Mouse (Mus musculus): ENCODE measurements around the gene Zdhhc25. TPM values are rescaled to one million over a fixed set of nuclear protein-coding genes. Genes with fewer than 3 reads are reported as not detected.

Gene Zdhhc25
- polyA plus RNA-seq (2015; fragmentation: Nextera tagmentation; extraction: Ambion mirVana) = not detected in 2 replicates

DNA sequence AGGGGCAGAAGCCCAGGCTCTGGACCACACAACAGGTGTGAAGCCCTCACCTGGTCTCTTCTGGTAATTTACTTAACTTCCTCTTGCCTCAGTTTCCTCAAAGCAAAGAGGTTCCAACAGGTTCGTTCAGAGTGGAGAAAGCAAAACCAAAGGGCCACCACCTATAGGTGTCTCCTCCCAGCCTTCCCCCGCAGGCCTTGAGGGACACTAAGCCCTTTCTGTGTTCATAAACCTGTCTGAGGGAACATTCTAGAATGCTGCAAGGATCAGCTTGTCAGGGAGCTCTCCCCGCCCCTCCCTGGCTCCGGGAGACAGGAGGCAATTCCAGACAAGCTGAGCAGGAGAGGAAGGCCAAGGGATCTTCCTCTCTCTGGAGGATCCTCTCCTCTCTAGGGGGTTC, at the start of gene Zdhhc25:
Gene Zdhhc25 (plus strand): TSS at position 301 of the 400 bp plus-strand sequence.
- Histone ChIP-seq H3K36me3 (ENCODE audit: control insufficient read depth, insufficient read depth) (no peaks in the 10 kb centered on the region), H3K27ac (ENCODE audit: low read length) (no peak within 1 kb of the TSS), H3K4me1 (ENCODE audit: control insufficient read depth, insufficient read depth, low read length) (no peaks in the 10 kb centered on the region), H3K9ac (ENCODE audit: low read length) (no peak within 1 kb of the TSS), H3K27me3 (ENCODE audit: control insufficient read depth, insufficient read depth, low read length) (no peaks in the 10 kb centered on the region), H3K4me3 (ENCODE audit: low read length) (no peak within 1 kb of the TSS), H3K4me2 (ENCODE audit: low read depth, low read length) (no peak within 1 kb of the TSS), H3K9me3 (replicated peaks; ENCODE audit: control insufficient read depth, low read length) (no peaks in the 10 kb centered on the region; the same call in 1 of the 2 replicates)
- no peak for ATAC-seq (replicated peaks; ENCODE audit: extremely low read depth, insufficient read depth, low FRiP score)
- 78% methylated on average over 4 of the region's 4 CpGs for WGBS

DNA sequence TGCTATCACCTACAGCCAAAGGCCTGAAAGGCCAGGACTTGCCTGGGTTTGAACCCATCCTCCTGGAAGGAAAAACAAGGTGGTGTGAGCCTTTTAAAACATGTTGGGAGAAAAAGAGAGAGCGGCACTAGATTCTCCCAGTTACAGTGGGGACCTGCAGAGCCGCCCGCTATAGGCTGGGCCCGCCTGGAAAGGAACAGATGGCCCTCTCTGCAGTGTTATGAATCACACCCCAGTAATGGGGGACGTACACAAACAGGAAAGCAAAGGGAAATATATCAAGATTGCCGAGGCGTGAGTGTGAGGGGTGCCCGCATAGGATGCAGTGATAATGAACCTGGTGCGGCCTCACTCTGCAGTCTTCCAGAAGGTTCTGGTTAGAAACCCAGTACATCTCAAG, 47.2 kb upstream of the Zdhhc25 start:
- WGBS = 83% methylated on average over 9 of the region's 9 CpGs
- no peaks in the 10 kb centered on the region for H3K36me3 ChIP-seq (ENCODE audit: control insufficient read depth, insufficient read depth)
- no peaks in the 10 kb centered on the region for H3K9me3 ChIP-seq (replicated peaks; ENCODE audit: control insufficient read depth, low read length)
- H3K9ac ChIP-seq (ENCODE audit: low read length) = no peak overlapping the region
- H3K4me2 ChIP-seq (ENCODE audit: low read depth, low read length) = no peak overlapping the region
- no peaks in the 10 kb centered on the region for H3K27me3 ChIP-seq (ENCODE audit: control insufficient read depth, insufficient read depth, low read length)
- H3K27ac ChIP-seq (ENCODE audit: low read length) = no peak overlapping the region
- H3K4me1 ChIP-seq (ENCODE audit: control insufficient read depth, insufficient read depth, low read length) = no peaks in the 10 kb centered on the region
- no peak overlapping the region for H3K4me3 ChIP-seq (ENCODE audit: low read length)
- no peak for ATAC-seq (replicated peaks; ENCODE audit: extremely low read depth, insufficient read depth, low FRiP score)

DNA sequence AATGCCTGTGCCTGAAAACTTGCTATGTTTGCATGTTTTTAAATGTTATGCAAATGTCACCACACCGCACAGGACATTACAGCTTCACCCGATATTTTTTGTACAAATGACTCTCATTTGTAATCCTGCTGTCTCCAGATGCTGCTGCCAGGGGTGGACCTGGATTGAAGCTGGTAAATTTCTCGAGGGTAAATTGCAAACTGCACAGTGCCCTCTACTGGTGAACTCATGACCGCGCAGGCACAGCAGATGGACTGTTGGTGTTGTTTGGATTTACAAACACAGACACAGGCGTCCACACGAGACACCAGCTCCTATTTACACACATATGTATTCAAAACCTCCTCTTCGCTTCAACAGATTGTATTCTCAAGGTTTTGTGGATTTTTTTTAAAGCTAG, 44.6 kb upstream of the Zdhhc25 start:
- Histone ChIP-seq H3K36me3 (ENCODE audit: control insufficient read depth, insufficient read depth) (no peaks in the 10 kb centered on the region), H3K9me3 (replicated peaks; ENCODE audit: control insufficient read depth, low read length) (no peaks in the 10 kb centered on the region), H3K27me3 (ENCODE audit: control insufficient read depth, insufficient read depth, low read length) (peaks cover under 1% of the 10 kb centered on the region; the same call in 1 of the 2 replicates), H3K4me1 (ENCODE audit: control insufficient read depth, insufficient read depth, low read length) (no peaks in the 10 kb centered on the region), H3K9ac (ENCODE audit: low read length) (no peak overlapping the region), H3K4me3 (ENCODE audit: low read length) (no peak overlapping the region), H3K4me2 (ENCODE audit: low read depth, low read length) (no peak overlapping the region), H3K27ac (ENCODE audit: low read length) (no peak overlapping the region)
- no peak for ATAC-seq (replicated peaks; ENCODE audit: extremely low read depth, insufficient read depth, low FRiP score)
- WGBS = 22% methylated on average over 8 of the region's 8 CpGs

DNA sequence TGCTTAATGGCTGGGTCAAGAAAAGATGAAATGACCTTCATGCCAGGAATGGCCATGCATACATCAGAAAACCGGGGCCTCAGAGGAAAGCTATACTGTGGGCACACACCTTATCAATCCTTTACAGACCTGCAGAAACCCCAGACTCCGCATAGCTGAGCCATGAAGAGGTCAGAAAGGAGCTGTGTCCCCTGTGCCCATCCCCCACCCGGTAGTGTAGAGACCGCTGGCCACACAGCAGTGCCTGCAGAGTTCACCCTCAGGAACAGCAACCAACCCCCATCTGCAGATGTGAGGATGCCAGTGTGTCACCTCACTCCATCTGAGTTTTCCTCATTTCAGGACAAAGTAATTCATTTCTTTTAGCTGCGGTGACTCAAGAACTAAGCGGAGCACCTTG, 39.5 kb upstream of the Zdhhc25 start:
- H3K4me2 ChIP-seq (ENCODE audit: low read depth, low read length) = no peak overlapping the region
- no peaks in the 10 kb centered on the region for H3K4me1 ChIP-seq (ENCODE audit: control insufficient read depth, insufficient read depth, low read length)
- no peaks in the 10 kb centered on the region for H3K9me3 ChIP-seq (replicated peaks; ENCODE audit: control insufficient read depth, low read length)
- 29% methylated on average over 6 of the region's 6 CpGs for WGBS
- H3K27me3 ChIP-seq (ENCODE audit: control insufficient read depth, insufficient read depth, low read length) = peaks cover 5% of the 10 kb centered on the region
- no peak overlapping the region for H3K27ac ChIP-seq (ENCODE audit: low read length)
- no peak overlapping the region for H3K4me3 ChIP-seq (ENCODE audit: low read length)
- no peaks in the 10 kb centered on the region for H3K36me3 ChIP-seq (ENCODE audit: control insufficient read depth, insufficient read depth)
- no peak for ATAC-seq (replicated peaks; ENCODE audit: extremely low read depth, insufficient read depth, low FRiP score)
- H3K9ac ChIP-seq (ENCODE audit: low read length) = no peak overlapping the region

DNA sequence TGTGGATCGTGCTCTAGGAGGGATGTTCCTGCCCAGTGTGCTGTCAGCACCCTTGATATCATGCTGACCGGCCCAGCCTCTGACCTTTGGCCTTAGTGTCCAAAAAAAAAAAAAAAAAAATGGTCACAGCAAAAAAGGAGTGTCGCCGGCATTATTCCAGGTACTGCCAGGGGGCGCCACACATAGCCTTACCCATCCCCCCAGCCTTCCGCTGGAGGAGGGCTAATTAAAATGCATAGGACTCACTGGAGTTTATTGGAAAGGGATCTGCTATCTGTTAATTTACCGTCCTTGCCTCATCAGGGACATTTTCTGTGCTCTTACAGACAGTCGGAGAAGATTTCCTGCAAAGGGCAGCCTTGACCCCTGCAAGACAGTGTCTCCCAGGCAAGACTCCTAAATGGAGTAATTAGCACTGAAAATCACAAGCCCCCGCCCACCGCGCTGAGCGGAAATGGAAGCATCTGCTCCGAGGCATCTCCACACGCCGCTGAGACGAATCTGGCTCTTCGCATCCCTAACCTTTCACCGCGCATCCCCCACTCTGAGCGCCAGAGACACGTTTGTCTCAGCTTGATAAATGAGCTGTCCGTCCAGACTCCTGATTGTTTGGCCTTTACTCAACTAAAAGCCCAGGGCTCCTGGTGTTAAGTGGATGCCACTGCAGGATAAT, 38.9 kb upstream of the Zdhhc25 start:
- ATAC-seq (replicated peaks; ENCODE audit: extremely low read depth, insufficient read depth, low FRiP score) = no peak
- WGBS = 6% methylated on average over 22 of the region's 22 CpGs
- Histone ChIP-seq H3K4me3 (ENCODE audit: low read length) (no peak overlapping the region), H3K27ac (ENCODE audit: low read length) (no peak overlapping the region), H3K9ac (ENCODE audit: low read length) (no peak overlapping the region), H3K4me2 (ENCODE audit: low read depth, low read length) (no peak overlapping the region), H3K4me1 (ENCODE audit: control insufficient read depth, insufficient read depth, low read length) (no peaks in the 10 kb centered on the region), H3K27me3 (ENCODE audit: control insufficient read depth, insufficient read depth, low read length) (peaks cover 5% of the 10 kb centered on the region), H3K36me3 (ENCODE audit: control insufficient read depth, insufficient read depth) (no peaks in the 10 kb centered on the region), H3K9me3 (replicated peaks; ENCODE audit: control insufficient read depth, low read length) (no peaks in the 10 kb centered on the region)

DNA sequence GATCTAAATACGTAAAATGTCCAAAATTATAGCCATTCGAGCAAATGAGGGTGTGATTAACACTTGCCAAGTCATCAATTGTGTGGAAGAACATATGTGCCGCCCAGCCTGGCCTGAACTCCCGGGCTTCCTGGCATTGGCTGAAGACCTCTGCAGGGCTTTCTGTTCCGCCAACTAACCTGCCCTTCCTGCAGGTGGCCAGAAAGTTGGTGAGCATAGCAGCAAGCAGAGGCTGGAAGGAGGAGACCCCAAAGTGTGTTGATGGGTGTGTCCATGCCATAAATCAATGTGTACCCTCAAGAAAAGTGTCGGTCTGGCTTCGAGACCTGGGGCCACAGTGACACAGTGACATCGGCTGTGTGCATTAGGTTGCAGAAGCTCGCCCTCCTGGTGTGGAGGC, 34.8 kb upstream of the Zdhhc25 start:
- no peak overlapping the region for H3K9ac ChIP-seq (ENCODE audit: low read length)
- no peak overlapping the region for H3K4me2 ChIP-seq (ENCODE audit: low read depth, low read length)
- H3K27me3 ChIP-seq (ENCODE audit: control insufficient read depth, insufficient read depth, low read length) = peaks cover 5% of the 10 kb centered on the region
- ATAC-seq (replicated peaks; ENCODE audit: extremely low read depth, insufficient read depth, low FRiP score) = no peak
- no peak overlapping the region for H3K4me3 ChIP-seq (ENCODE audit: low read length)
- 78% methylated on average over 9 of the region's 9 CpGs for WGBS
- H3K4me1 ChIP-seq (ENCODE audit: control insufficient read depth, insufficient read depth, low read length) = no peaks in the 10 kb centered on the region
- no peaks in the 10 kb centered on the region for H3K36me3 ChIP-seq (ENCODE audit: control insufficient read depth, insufficient read depth)
- H3K27ac ChIP-seq (ENCODE audit: low read length) = no peak overlapping the region
- no peaks in the 10 kb centered on the region for H3K9me3 ChIP-seq (replicated peaks; ENCODE audit: control insufficient read depth, low read length)

DNA sequence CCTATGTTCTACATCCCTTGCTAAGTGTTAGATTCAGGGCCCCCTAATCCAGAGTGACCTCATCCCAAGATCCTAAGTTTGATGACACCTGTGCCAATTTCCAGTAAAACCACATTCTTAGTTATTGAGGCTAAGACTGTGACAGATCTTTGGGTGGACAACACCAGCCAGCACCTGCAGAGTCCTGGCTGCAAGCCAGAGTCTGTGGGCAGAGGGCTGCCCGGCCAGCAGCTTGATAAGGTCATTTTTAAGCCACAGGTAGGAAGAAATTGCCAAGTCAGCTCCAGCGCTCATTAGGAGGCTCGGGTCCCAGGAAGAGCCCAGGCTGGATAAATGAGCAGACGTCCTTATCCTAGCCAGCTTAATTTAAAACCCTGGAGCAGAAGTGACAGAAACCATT, 34.3 kb upstream of the Zdhhc25 start:
- H3K9ac ChIP-seq (ENCODE audit: low read length) = no peak overlapping the region

DNA sequence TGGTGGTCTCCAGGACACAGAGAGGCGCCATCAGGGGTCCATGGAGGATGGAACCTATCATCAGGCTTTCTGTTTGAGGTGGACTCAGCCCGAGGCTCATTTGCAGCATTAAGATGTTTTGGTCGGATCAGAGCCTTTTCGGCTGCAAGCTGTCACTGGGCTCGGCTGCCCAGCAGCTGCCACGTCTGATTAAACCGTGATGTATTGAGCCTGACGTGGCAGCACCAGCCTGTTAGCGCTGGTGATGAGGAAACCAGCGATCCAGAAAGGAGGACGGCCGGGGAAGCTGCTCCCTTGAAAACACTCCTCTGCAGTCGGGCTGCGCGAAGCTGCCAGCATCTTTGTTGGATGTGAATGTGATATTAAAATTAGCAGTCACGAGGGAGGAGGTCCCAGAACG, 29.4 kb upstream of the Zdhhc25 start:
- Histone ChIP-seq H3K27ac (ENCODE audit: low read length) (no peak overlapping the region), H3K36me3 (ENCODE audit: control insufficient read depth, insufficient read depth) (no peaks in the 10 kb centered on the region), H3K27me3 (ENCODE audit: control insufficient read depth, insufficient read depth, low read length) (no peaks in the 10 kb centered on the region), H3K4me1 (ENCODE audit: control insufficient read depth, insufficient read depth, low read length) (no peaks in the 10 kb centered on the region), H3K9ac (ENCODE audit: low read length) (no peak overlapping the region), H3K4me3 (ENCODE audit: low read length) (no peak overlapping the region), H3K9me3 (replicated peaks; ENCODE audit: control insufficient read depth, low read length) (no peaks in the 10 kb centered on the region), H3K4me2 (ENCODE audit: low read depth, low read length) (no peak overlapping the region)
- 77% methylated on average over 17 of the region's 17 CpGs for WGBS
- no peak for ATAC-seq (replicated peaks; ENCODE audit: extremely low read depth, insufficient read depth, low FRiP score)

More for the DNA sequence above, 34.3 kb upstream of the Zdhhc25 start:
- no peak for ATAC-seq (replicated peaks; ENCODE audit: extremely low read depth, insufficient read depth, low FRiP score)
- Histone ChIP-seq H3K27me3 (ENCODE audit: control insufficient read depth, insufficient read depth, low read length) (peaks cover under 1% of the 10 kb centered on the region), H3K27ac (ENCODE audit: low read length) (no peak overlapping the region), H3K4me2 (ENCODE audit: low read depth, low read length) (no peak overlapping the region), H3K9me3 (replicated peaks; ENCODE audit: control insufficient read depth, low read length) (no peaks in the 10 kb centered on the region), H3K4me3 (ENCODE audit: low read length) (no peak overlapping the region), H3K36me3 (ENCODE audit: control insufficient read depth, insufficient read depth) (no peaks in the 10 kb centered on the region), H3K4me1 (ENCODE audit: control insufficient read depth, insufficient read depth, low read length) (no peaks in the 10 kb centered on the region)
- WGBS = 62% methylated on average over 4 of the region's 4 CpGs

DNA sequence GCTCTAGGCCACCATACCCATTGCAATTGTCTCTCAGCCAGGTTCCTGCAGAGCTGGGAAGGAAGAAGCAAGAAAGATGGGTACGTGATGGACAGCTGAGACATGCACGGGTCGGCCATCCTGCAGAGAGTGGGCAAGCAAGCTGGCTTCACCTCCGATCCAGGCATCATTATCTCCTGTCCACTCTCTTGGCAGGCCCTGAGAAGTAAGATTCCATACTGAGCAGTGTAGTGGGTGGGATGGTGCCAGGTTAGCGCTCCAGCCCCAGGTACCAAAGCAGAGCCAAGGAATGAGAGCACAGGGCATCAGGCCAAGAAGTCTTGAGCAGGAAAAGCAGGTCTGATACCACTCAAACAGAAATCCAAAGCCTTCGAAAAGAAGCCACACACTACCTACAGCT, 20.6 kb upstream of the Zdhhc25 start:
- Histone ChIP-seq H3K4me1 (ENCODE audit: control insufficient read depth, insufficient read depth, low read length) (no peaks in the 10 kb centered on the region), H3K9ac (ENCODE audit: low read length) (no peak overlapping the region), H3K9me3 (replicated peaks; ENCODE audit: control insufficient read depth, low read length) (no peaks in the 10 kb centered on the region), H3K27me3 (ENCODE audit: control insufficient read depth, insufficient read depth, low read length) (no peaks in the 10 kb centered on the region), H3K27ac (ENCODE audit: low read length) (no peak overlapping the region), H3K36me3 (ENCODE audit: control insufficient read depth, insufficient read depth) (no peaks in the 10 kb centered on the region), H3K4me2 (ENCODE audit: low read depth, low read length) (no peak overlapping the region), H3K4me3 (ENCODE audit: low read length) (no peak overlapping the region)
- ATAC-seq (replicated peaks; ENCODE audit: extremely low read depth, insufficient read depth, low FRiP score) = no peak
- 78% methylated on average over 6 of the region's 6 CpGs for WGBS

Data from heart, embryonic 16.5 days (tissue).